Mouse (Mus musculus) spleen, adult 2 months (tissue): ENCODE measurements around the gene Nhsl2.

ENCODE experiments used
- CTCF ChIP-seq: fragments of 200-500 bp; IDR thresholded peaks from 2 replicates; pipeline ENCODE4 v1.5.1; 2011; ENCODE audit warnings: mild to moderate bottlenecking, inconsistent platforms; ENCODE audit not compliant: insufficient read depth, insufficient read length, insufficient replicate concordance; ENCODE audit errors: extremely low read depth
- POLR2A ChIP-seq: fragments of 200-500 bp; IDR thresholded peaks from 2 replicates; pipeline ENCODE4 v1.6.1; 2011; ENCODE audit warnings: low read depth, low read length, inconsistent platforms

GRCm38 (mm10) chrX:102074435-102074834 lies 225.2 kb downstream of the Nhsl2 start:
- no peak for TF ChIP-seq POLR2A
- no peak for TF ChIP-seq CTCF
